Mouse (Mus musculus) hindbrain, embryonic 14.5 days (tissue): ENCODE measurements at regions not wholly inside any gene's neighbourhood (a gene's known extent, or its start where the extent isn't known, plus 50 kb on each side); places are given as distances from the start of the nearest gene placed in this dataset.

Experiments used
- ATAC-seq: fragments of 200-750 bp; cut with Nextera tagmentation; 2 replicates; pipeline ENCODE4 v1.8.0; 2017; ENCODE audit warnings: moderate number of reproducible peaks, mild to moderate bottlenecking, moderate TSS enrichment, moderate library complexity; ENCODE audit not compliant: low FRiP score
- DNase-seq: peaks from one replicate; pipeline ENCODE4 v3.0.0-alpha.2; 2015; ENCODE audit warnings: low spot score
- H3K27ac ChIP-seq: fragments of 300-500 bp; sonication (generic); 2 replicates; pipeline ENCODE4 v1.5.1; 2014; ENCODE audit warnings: mild to moderate bottlenecking, moderate library complexity
- H3K27me3 ChIP-seq: fragments of 300-500 bp; sonication (generic); 2 replicates; pipeline ENCODE4 v1.6.1; 2014; ENCODE audit warnings: mild to moderate bottlenecking, low read length, mixed read lengths; ENCODE audit not compliant: control insufficient read depth, insufficient read depth
- H3K36me3 ChIP-seq: fragments of 300-500 bp; sonication (generic); replicated peaks from 2 replicates; pipeline ENCODE4 v1.6.1; 2014; ENCODE audit not compliant: control insufficient read depth, insufficient read depth
- H3K4me1 ChIP-seq: fragments of 300-500 bp; sonication (generic); replicated peaks from 2 replicates; pipeline ENCODE4 v1.6.1; 2014; ENCODE audit warnings: antibody characterized with exemption, low read length, mixed read lengths; ENCODE audit not compliant: control insufficient read depth, insufficient read depth
- H3K4me2 ChIP-seq: fragments of 300-500 bp; sonication (generic); replicated peaks from 2 replicates; pipeline ENCODE4 v1.6.1; 2014; ENCODE audit warnings: mild to moderate bottlenecking, moderate library complexity
- H3K4me3 ChIP-seq: fragments of 300-500 bp; sonication (generic); replicated peaks from 2 replicates; pipeline ENCODE4 v1.5.1; 2014; ENCODE audit warnings: mild to moderate bottlenecking, low read length
- H3K9ac ChIP-seq: fragments of 300-500 bp; sonication (generic); 2 replicates; pipeline ENCODE4 v1.6.1; 2014
- H3K9me3 ChIP-seq: fragments of 300-500 bp; sonication (generic); 2 replicates; pipeline ENCODE4 v1.6.1; 2016; ENCODE audit warnings: low read length; ENCODE audit not compliant: control insufficient read depth
- WGBS: fragments of 180-500 bp; shearing (Covaris S2); extraction: QIAGEN DNeasy Blood & Tissue Kit; methylation state at CpG from one replicate; pipeline ENCODE4 v1.1.7; 2014; 5-methylcytosine and 5-hydroxymethylcytosine counted together

DNA sequence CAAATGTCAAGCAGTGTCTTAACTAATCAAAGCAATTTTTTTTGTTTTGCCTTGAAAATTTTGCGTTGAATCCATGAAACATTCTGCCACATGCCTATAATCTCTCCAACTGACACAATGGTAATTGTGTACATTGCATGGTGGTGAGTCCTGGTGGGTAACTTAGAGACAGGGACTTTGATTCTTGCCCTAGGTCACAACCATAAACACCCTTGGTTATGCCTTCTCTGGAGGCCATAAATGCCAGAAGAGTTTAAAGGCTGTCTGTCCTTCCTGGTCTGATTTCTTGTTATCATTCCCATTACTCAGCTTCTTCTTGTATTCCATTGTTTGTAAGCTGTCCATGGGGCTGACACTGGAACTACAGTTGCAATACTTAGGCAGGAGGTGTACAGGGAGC, 179.6 kb upstream of the Cxadr start:
- WGBS: 60% methylated on average over 1 of the region's 1 CpGs

GRCm38 (mm10) chr16:78120346-78120899, 180.9 kb upstream of the Cxadr start:
- no peaks in the 10 kb centered on the region for H3K36me3 ChIP-seq
- no peaks in the 10 kb centered on the region for H3K27me3 ChIP-seq
- DNase-seq: no peak
- H3K4me1 ChIP-seq: no peaks in the 10 kb centered on the region
- no peak overlapping the region for H3K4me2 ChIP-seq
- 81% methylated on average over 2 of the region's 2 CpGs for WGBS
- no peak for ATAC-seq
- no peak overlapping the region for H3K4me3 ChIP-seq
- no peaks in the 10 kb centered on the region for H3K9me3 ChIP-seq
- no peak overlapping the region for H3K27ac ChIP-seq
- no peak overlapping the region for H3K9ac ChIP-seq

More for the DNA sequence above, 179.6 kb upstream of the Cxadr start:
- H3K9me3 ChIP-seq: no peaks in the 10 kb centered on the region
- no peak for ATAC-seq
- no peak for DNase-seq
- no peak overlapping the region for H3K4me3 ChIP-seq
- H3K9ac ChIP-seq: no peak overlapping the region
- H3K4me1 ChIP-seq: no peaks in the 10 kb centered on the region
- H3K27ac ChIP-seq: no peak overlapping the region
- no peaks in the 10 kb centered on the region for H3K36me3 ChIP-seq
- no peak overlapping the region for H3K4me2 ChIP-seq
- no peaks in the 10 kb centered on the region for H3K27me3 ChIP-seq

DNA sequence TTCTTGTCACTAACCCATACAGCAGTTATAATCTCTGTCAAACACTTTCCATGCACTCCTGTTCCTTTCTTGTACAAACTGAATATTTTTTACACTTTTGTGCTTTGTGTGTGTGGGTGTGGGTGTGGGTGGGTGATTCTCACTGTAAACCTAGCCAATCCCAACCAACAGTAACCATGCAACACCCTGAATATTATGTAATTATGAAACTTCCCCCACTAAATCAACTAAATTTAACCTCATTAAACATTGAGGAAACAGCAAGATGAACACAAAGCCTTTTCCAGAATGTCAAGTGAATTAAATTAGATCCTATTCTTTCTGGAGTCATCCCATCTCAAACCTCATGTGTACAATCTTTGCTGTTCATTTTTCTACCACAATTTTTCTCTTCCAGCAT, 197.0 kb upstream of the Cxadr start:
- Histone ChIP-seq H3K27ac (no peak overlapping the region), H3K9me3 (no peaks in the 10 kb centered on the region), H3K27me3 (no peaks in the 10 kb centered on the region), H3K4me3 (no peak overlapping the region), H3K4me1 (peaks cover 7% of the 10 kb centered on the region; the same call in 1 of the 2 replicates), H3K36me3 (no peaks in the 10 kb centered on the region), H3K9ac (no peak overlapping the region), H3K4me2 (no peak overlapping the region)
- DNase-seq: no peak
- ATAC-seq: no peak

DNA sequence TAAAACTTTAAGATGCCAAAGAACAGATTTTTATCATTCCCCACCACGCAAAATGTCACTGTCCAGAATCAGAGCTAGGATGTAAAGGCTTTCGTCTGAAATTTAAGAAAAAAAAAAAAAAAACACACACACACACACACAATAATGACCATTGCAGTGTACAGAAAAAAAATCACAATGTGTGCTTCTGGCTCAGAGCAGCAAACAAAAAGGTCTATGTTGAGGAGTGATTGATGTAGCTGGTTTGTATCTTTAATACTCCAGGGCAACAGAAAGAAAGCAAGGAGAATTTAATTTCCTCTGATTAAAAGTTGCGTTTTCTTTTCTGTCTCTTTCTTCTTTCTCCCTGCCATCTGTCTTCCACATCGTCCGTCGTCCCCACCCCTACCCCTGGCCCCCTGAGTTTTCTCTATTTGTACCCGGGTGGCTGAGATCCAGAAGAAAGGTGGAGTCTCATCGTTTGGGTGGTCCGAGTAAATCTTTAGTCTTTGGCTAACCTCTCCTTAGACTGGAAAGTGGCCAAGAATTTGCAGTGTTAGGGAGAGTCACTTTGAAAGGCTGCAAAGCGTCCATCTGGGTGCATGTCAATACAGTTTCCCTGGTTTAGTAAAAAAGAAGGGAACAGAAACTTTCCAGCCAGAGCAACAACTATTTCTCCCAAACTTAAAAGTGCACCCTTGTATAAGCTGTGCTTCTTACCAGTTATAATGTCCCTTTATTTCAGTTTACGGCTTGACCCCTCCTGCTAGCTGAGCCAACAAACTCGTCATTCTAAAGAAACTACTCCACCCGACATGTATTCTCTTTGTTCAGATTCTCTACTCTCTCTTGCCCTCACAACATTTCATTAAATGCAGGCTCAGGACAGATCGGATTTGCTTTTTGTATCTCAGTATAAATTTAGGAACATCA, 199.6 kb upstream of the Cxadr start:
- Histone ChIP-seq H3K27me3 (no peaks in the 10 kb centered on the region), H3K4me3 (no peak overlapping the region), H3K36me3 (no peaks in the 10 kb centered on the region), H3K9me3 (no peaks in the 10 kb centered on the region), H3K9ac (no peak overlapping the region), H3K27ac (peak overlapping the region; percentile 27), H3K4me2 (peak overlapping the region; percentile 31; the same call in 1 of the 2 replicates), H3K4me1 (peaks cover 7% of the 10 kb centered on the region; the same call in 1 of the 2 replicates)
- WGBS: 15% methylated on average over 14 of the region's 14 CpGs
- DNase-seq (peak; percentile 78), ATAC-seq (peak; percentile 91)

DNA sequence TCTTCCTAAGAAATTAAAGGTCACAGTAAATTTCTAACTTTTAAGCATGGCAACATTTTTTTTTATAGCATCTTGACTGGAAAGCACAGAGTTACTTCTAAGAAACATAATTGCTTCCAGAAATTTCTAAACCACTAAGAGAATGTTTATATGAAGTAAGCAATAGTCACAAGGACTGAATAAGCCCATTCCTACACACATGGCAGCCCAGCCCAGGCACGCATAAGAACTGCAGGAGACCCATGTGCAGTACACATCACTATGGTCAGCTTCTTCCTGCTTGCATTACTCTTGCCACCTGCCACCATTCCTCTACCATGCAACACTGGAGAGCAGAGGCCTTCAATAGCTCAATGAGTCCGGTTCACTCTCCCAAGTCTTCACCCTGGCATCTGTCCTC, 201.4 kb upstream of the Cxadr start:
- WGBS: 91% methylated on average over 2 of the region's 2 CpGs
- ATAC-seq: no peak
- no peaks in the 10 kb centered on the region for H3K36me3 ChIP-seq

GRCm38 (mm10) chr16:78099114-78099513, 202.2 kb upstream of the Cxadr start:
- Histone ChIP-seq H3K4me3 (no peak overlapping the region), H3K9ac (no peak overlapping the region), H3K27ac (no peak overlapping the region), H3K9me3 (no peaks in the 10 kb centered on the region), H3K4me1 (peaks cover 7% of the 10 kb centered on the region; the same call in 1 of the 2 replicates), H3K27me3 (no peaks in the 10 kb centered on the region), H3K4me2 (no peak overlapping the region), H3K36me3 (no peaks in the 10 kb centered on the region)
- WGBS: 67% methylated on average over 6 of the region's 6 CpGs
- no peak for DNase-seq
- ATAC-seq: no peak

More for the DNA sequence above, 201.4 kb upstream of the Cxadr start:
- no peak overlapping the region for H3K4me3 ChIP-seq
- no peak for DNase-seq
- no peaks in the 10 kb centered on the region for H3K27me3 ChIP-seq
- H3K4me2 ChIP-seq: no peak overlapping the region
- H3K27ac ChIP-seq: no peak overlapping the region
- peaks cover 7% of the 10 kb centered on the region; the same call in 1 of the 2 replicates for H3K4me1 ChIP-seq
- no peaks in the 10 kb centered on the region for H3K9me3 ChIP-seq
- no peak overlapping the region for H3K9ac ChIP-seq

- Histone ChIP-seq H3K9me3 (no peaks in the 10 kb centered on the region), H3K4me3 (no peak overlapping the region), H3K4me1 (peaks cover 7% of the 10 kb centered on the region; the same call in 1 of the 2 replicates), H3K27ac (no peak overlapping the region), H3K9ac (no peak overlapping the region), H3K4me2 (no peak overlapping the region), H3K36me3 (no peaks in the 10 kb centered on the region), H3K27me3 (no peaks in the 10 kb centered on the region)
- no peak for ATAC-seq
- 61% methylated on average over 6 of the region's 6 CpGs for WGBS
- no peak for DNase-seq
Measured at GRCm38 (mm10) chr16:78098555-78098954, 202.7 kb upstream of the Cxadr start.

DNA sequence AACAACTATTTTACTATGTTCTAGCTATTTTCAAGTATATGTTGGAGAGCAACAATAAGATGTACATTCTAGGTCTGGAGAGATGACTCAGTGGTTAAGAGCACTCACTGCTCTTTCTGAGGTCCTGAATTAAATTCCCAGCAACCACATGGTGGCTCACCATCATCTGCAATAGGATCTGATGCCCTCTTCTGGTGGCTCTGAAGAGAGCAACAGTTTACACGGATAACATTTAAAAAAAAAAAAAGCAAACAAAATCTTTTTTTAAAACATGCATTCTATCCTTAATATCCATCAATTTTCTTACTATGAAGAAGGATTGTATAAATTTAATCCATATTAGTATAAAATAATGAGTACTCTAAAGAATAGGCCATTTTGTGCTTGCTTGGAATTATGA, 204.7 kb upstream of the Cxadr start:
- no peak overlapping the region for H3K27ac ChIP-seq
- 59% methylated on average over 1 of the region's 1 CpGs for WGBS
- no peaks in the 10 kb centered on the region for H3K36me3 ChIP-seq
- peaks cover 2% of the 10 kb centered on the region; the same call in 1 of the 2 replicates for H3K4me1 ChIP-seq
- DNase-seq (no peak), ATAC-seq (no peak)
- no peak overlapping the region for H3K4me2 ChIP-seq
- no peaks in the 10 kb centered on the region for H3K27me3 ChIP-seq
- H3K4me3 ChIP-seq: no peak overlapping the region
- H3K9me3 ChIP-seq: no peaks in the 10 kb centered on the region
- H3K9ac ChIP-seq: no peak overlapping the region

DNA sequence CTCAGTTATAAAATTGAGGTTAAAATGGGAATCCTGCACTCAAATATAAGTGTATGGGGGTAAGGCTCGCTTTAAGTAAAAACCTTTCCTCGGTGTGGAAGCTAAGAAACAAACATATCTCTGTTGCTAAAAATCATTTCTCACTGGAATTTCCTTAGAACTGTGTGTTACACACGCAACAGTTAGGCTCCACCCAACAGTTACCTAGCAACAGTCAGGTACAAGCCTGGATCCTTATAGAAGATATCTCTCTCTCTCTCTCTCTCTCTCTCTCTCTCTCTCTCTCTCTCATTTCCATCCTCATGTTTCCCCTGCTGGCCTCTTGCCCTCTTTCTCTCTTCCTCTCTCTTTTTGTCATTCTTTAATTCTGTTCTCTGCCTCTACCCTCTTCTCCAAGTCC, 211.1 kb upstream of the Cxadr start:
- WGBS: 79% methylated on average over 3 of the region's 3 CpGs
- Histone ChIP-seq H3K36me3 (no peaks in the 10 kb centered on the region), H3K27me3 (no peaks in the 10 kb centered on the region), H3K9ac (no peak overlapping the region), H3K4me1 (no peaks in the 10 kb centered on the region), H3K9me3 (no peaks in the 10 kb centered on the region), H3K4me3 (no peak overlapping the region), H3K27ac (no peak overlapping the region), H3K4me2 (no peak overlapping the region)
- ATAC-seq: no peak
- no peak for DNase-seq
